Mouse (Mus musculus): ENCODE measurements around the gene Efcab11. TPM values are rescaled to one million over a fixed set of nuclear protein-coding genes. Genes with fewer than 3 reads are reported as not detected.

The Efcab11 gene
- total RNA-seq, 1 experiment = 2.9 TPM

DNA sequence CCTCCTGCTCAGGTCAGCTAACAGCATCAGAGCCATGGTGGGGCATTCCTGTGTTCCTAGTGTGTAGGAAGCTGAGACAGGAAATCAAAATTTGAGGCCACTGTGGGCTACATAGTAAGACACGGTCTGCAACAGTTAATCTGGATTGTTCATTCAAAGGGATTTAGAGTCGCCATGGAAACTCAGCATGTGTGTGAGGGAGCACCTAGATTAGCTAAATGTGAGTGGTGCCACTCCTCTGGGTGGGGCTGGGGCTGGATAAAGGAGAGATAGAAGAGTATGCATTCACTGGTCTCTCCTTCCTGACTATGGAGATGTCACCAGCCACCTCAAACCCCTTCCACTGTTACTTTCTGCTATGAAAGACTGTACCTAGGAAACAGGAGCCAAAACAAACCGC is 10.8 kb downstream of the Efcab11 start:
- H3K4me1 ChIP-seq (ENCODE audit: control insufficient read depth in 2 of 2, insufficient read depth in 2 of 2, low read length in 2 of 2, poor library complexity in 1 of 2) = peaks cover 0 to 4% of the 10 kb centered on the region in 2 experiments; a peak in 2 of 4 replicates
- no peak overlapping the region for H3K9ac ChIP-seq (ENCODE audit: insufficient read depth, low read depth, low read length, poor library complexity, severe bottlenecking)
- H3K4me3 ChIP-seq (ENCODE audit: insufficient read depth in 1 of 2, low read depth in 1 of 2, low read length in 2 of 2, poor library complexity in 1 of 2, severe bottlenecking in 1 of 2) = no peak overlapping the region
- no peak for DNase-seq (ENCODE audit: low read depth, low spot score)
- in situ Hi-C loops (cut with MboI; ENCODE audit: low sequenced_read_pairs in 2 of 2, unreplicated experiment in 2 of 2) = no loop called here
- H3K9me3 ChIP-seq (ENCODE audit: control insufficient read depth, insufficient read depth, low read depth, low read length) = no peaks in the 10 kb centered on the region
- no peak overlapping the region for H3K27ac ChIP-seq (ENCODE audit: insufficient read depth, low read depth, low read length, poor library complexity, severe bottlenecking)
- TF ChIP-seq MAFK (IDR thresholded peaks at IDR 0.05; ENCODE audit: insufficient read depth, low read depth, low read length) (no peak), ZC3H11A (IDR thresholded peaks at IDR 0.05; ENCODE audit: borderline replicate concordance, low read depth, low read length) (no peak), ZNF384 (IDR thresholded peaks at IDR 0.05; ENCODE audit: low read depth, low read length) (no peak), HCFC1 (IDR thresholded peaks at IDR 0.05; ENCODE audit: borderline replicate concordance, insufficient read depth, low read length) (no peak), CHD2 (IDR thresholded peaks at IDR 0.05; ENCODE audit: low read depth, low read length) (no peak)
- no peaks in the 10 kb centered on the region for H3K36me3 ChIP-seq (ENCODE audit: control insufficient read depth, insufficient read depth, low read length, poor library complexity, severe bottlenecking)

DNA sequence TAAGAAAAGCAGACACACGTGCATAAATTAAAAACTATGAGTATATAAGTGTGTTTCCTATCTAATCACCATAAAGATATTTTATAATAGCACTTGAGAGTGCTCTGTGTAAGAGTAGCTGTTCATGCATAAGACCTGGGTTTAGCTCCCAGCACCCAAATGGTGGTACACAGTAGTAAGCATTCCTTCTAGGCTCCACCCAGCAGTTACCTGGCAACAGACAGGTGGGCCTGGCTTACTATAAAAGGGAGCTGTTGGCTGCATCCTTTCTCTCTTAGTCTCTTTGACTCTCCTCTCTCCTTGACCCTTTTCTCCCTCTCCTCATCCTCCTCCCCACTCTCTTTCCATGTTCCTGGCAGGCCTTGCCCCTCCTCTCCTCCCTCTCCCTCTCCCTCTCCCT is 15.4 kb downstream of the Efcab11 start:
- peak; percentile 13 for DNase-seq (ENCODE audit: low read depth, low spot score)
- Histone ChIP-seq H3K4me3 (ENCODE audit: insufficient read depth in 1 of 2, low read depth in 1 of 2, low read length in 2 of 2, poor library complexity in 1 of 2, severe bottlenecking in 1 of 2) (no peak overlapping the region), H3K9me3 (ENCODE audit: control insufficient read depth, insufficient read depth, low read depth, low read length) (no peaks in the 10 kb centered on the region), H3K9ac (ENCODE audit: insufficient read depth, low read depth, low read length, poor library complexity, severe bottlenecking) (no peak overlapping the region), H3K4me1 (ENCODE audit: control insufficient read depth in 2 of 2, insufficient read depth in 2 of 2, low read length in 2 of 2, poor library complexity in 1 of 2) (no peaks in the 10 kb centered on the region; a peak in 1 of 4 replicates), H3K36me3 (ENCODE audit: control insufficient read depth, insufficient read depth, low read length, poor library complexity, severe bottlenecking) (no peaks in the 10 kb centered on the region), H3K27ac (ENCODE audit: insufficient read depth, low read depth, low read length, poor library complexity, severe bottlenecking) (no peak overlapping the region)
- no peak for TF ChIP-seq HCFC1 (IDR thresholded peaks at IDR 0.05; ENCODE audit: borderline replicate concordance, insufficient read depth, low read length)
- no peak for TF ChIP-seq ZC3H11A (IDR thresholded peaks at IDR 0.05; ENCODE audit: borderline replicate concordance, low read depth, low read length)
- TF ChIP-seq ZNF384 (IDR thresholded peaks at IDR 0.05; ENCODE audit: low read depth, low read length) = no peak
- TF ChIP-seq MAFK (IDR thresholded peaks at IDR 0.05; ENCODE audit: insufficient read depth, low read depth, low read length) = no peak
- no peak for TF ChIP-seq CHD2 (IDR thresholded peaks at IDR 0.05; ENCODE audit: low read depth, low read length)
- in situ Hi-C loops (cut with MboI; ENCODE audit: low sequenced_read_pairs in 2 of 2, unreplicated experiment in 2 of 2) = no loop called here

DNA sequence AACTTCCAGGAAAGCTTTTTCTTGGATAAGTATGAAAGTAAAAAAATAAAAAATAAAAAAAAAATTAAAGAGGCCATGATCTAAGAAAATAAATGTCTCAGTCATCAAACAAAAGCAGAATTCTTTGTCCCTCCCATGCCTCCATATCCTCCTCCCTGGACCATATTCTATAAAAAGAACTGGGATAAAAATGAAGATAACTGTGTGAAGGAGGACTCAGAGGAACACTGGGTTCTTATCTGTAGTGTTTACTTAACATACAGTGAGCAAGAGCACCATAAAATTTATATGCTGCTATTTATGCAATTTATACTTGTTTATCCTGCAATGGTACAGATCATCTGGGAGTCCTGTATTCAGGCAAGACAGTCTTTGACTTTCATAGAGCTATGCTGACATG is 19.6 kb downstream of the Efcab11 start:
- Histone ChIP-seq H3K9me3 (ENCODE audit: control insufficient read depth, insufficient read depth, low read depth, low read length) (no peaks in the 10 kb centered on the region), H3K9ac (ENCODE audit: insufficient read depth, low read depth, low read length, poor library complexity, severe bottlenecking) (no peak overlapping the region), H3K36me3 (ENCODE audit: control insufficient read depth, insufficient read depth, low read length, poor library complexity, severe bottlenecking) (no peaks in the 10 kb centered on the region), H3K4me1 (ENCODE audit: control insufficient read depth in 2 of 2, insufficient read depth in 2 of 2, low read length in 2 of 2, poor library complexity in 1 of 2) (no peaks in the 10 kb centered on the region; a peak in 1 of 4 replicates), H3K4me3 (ENCODE audit: insufficient read depth in 1 of 2, low read depth in 1 of 2, low read length in 2 of 2, poor library complexity in 1 of 2, severe bottlenecking in 1 of 2) (no peak overlapping the region), H3K27ac (ENCODE audit: insufficient read depth, low read depth, low read length, poor library complexity, severe bottlenecking) (no peak overlapping the region)
- DNase-seq (ENCODE audit: low read depth, low spot score) = no peak
- TF ChIP-seq HCFC1 (IDR thresholded peaks at IDR 0.05; ENCODE audit: borderline replicate concordance, insufficient read depth, low read length) (no peak), ZC3H11A (IDR thresholded peaks at IDR 0.05; ENCODE audit: borderline replicate concordance, low read depth, low read length) (no peak), MAFK (IDR thresholded peaks at IDR 0.05; ENCODE audit: insufficient read depth, low read depth, low read length) (no peak), ZNF384 (IDR thresholded peaks at IDR 0.05; ENCODE audit: low read depth, low read length) (no peak), CHD2 (IDR thresholded peaks at IDR 0.05; ENCODE audit: low read depth, low read length) (no peak)
- in situ Hi-C loops (cut with MboI; ENCODE audit: low sequenced_read_pairs in 2 of 2, unreplicated experiment in 2 of 2) = no loop called here

DNA sequence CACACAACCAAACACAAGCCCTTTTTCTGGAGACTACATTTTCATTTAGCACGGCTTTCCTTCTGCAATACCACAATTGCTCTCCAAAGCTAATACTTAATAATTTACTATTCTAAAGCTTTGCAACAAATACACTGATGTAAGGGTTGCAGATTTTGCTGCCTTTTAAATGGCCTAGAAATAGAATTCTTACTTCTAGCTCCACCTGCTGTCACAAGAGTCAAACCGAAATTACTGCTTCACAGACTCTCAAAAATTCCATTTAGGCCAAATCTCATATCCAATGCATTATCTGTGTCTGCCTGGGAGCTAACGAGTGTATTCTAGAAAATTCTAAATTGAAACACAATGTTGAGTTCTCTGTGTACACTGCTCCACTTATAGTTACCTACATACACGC is 23.3 kb downstream of the Efcab11 start:
- H3K9ac ChIP-seq (ENCODE audit: insufficient read depth, low read depth, low read length, poor library complexity, severe bottlenecking) = no peak overlapping the region
- in situ Hi-C loops (cut with MboI; ENCODE audit: low sequenced_read_pairs in 2 of 2, unreplicated experiment in 2 of 2) = no loop called here
- H3K36me3 ChIP-seq (ENCODE audit: control insufficient read depth, insufficient read depth, low read length, poor library complexity, severe bottlenecking) = no peaks in the 10 kb centered on the region
- TF ChIP-seq ZC3H11A (IDR thresholded peaks at IDR 0.05; ENCODE audit: borderline replicate concordance, low read depth, low read length) = no peak
- TF ChIP-seq ZNF384 (IDR thresholded peaks at IDR 0.05; ENCODE audit: low read depth, low read length) = no peak
- no peak for TF ChIP-seq MAFK (IDR thresholded peaks at IDR 0.05; ENCODE audit: insufficient read depth, low read depth, low read length)
- TF ChIP-seq HCFC1 (IDR thresholded peaks at IDR 0.05; ENCODE audit: borderline replicate concordance, insufficient read depth, low read length) = no peak
- no peak for TF ChIP-seq CHD2 (IDR thresholded peaks at IDR 0.05; ENCODE audit: low read depth, low read length)
- no peak overlapping the region for H3K4me3 ChIP-seq (ENCODE audit: insufficient read depth in 1 of 2, low read depth in 1 of 2, low read length in 2 of 2, poor library complexity in 1 of 2, severe bottlenecking in 1 of 2)
- no peaks in the 10 kb centered on the region for H3K4me1 ChIP-seq (ENCODE audit: control insufficient read depth in 2 of 2, insufficient read depth in 2 of 2, low read length in 2 of 2, poor library complexity in 1 of 2)
- no peak for DNase-seq (ENCODE audit: low read depth, low spot score)
- no peak overlapping the region for H3K27ac ChIP-seq (ENCODE audit: insufficient read depth, low read depth, low read length, poor library complexity, severe bottlenecking)
- H3K9me3 ChIP-seq (ENCODE audit: control insufficient read depth, insufficient read depth, low read depth, low read length) = no peaks in the 10 kb centered on the region
